Mouse (Mus musculus) inflammation-experienced regulatory T-cells, adult 6 months (primary cell): ENCODE results near the gene Gm9821. TPM values are rescaled to one million over a fixed set of nuclear protein-coding genes. Genes with fewer than 3 reads are reported as not detected.

ENCODE experiments used
- ATAC-seq: one replicate; pipeline ENCODE4 v1.8.0; 2017
- polyA plus RNA-seq, 3 experiments: library from polyadenylated mRNA; unstranded; fragments of 100-300 nt; shearing (Covaris generic); gene quantifications; one replicate each; pipeline ENCODE4 v1.2.1; 2017

Gm9821 gene
- polyA plus RNA-seq, 3 experiments from 2014 or later = 0.78 to 1.8 (median 0.83) TPM

DNA sequence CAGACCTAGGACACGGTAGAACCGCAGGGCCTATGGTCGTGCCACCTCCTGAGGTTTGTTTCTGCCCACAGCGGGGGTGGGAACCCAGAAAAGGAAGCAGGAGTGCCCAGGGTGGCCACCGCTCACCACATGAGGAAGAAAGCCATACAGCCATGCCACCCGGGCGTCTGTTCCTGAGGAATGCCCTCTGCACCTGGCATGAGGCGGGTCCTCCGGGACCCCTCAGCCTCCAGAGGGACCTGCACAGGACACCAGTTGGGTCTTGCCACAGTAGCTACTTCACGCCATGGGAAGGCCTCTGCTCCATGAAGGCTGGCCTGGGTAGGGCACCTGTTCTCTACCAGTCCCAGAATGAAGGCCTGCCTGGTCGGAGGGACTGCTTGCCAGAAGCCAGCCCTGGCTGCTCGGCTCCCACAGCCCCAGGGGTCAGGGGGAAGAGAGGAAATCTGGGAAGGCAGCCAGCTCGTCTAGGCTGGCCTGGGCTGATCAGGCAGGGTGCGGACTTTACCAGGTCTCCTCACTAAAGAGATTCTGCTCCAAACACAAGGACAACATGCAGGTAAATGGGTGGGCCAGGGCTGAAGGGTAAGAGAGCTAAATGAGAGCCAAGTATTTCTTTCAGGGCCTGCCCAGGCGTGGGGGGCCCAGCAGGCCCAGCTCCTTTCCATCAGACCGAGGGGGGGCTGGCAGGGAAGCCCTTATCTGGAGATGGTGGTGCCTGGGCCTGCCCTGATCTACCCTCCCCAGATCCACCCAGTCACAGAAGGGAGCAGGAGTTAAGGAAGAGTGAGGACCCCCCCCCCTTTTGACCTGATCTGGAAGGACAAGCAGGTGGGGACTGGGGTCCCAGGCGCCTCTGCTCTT is 4.1 kb downstream of the Gm9821 start:
- peak; percentile 2 for ATAC-seq

DNA sequence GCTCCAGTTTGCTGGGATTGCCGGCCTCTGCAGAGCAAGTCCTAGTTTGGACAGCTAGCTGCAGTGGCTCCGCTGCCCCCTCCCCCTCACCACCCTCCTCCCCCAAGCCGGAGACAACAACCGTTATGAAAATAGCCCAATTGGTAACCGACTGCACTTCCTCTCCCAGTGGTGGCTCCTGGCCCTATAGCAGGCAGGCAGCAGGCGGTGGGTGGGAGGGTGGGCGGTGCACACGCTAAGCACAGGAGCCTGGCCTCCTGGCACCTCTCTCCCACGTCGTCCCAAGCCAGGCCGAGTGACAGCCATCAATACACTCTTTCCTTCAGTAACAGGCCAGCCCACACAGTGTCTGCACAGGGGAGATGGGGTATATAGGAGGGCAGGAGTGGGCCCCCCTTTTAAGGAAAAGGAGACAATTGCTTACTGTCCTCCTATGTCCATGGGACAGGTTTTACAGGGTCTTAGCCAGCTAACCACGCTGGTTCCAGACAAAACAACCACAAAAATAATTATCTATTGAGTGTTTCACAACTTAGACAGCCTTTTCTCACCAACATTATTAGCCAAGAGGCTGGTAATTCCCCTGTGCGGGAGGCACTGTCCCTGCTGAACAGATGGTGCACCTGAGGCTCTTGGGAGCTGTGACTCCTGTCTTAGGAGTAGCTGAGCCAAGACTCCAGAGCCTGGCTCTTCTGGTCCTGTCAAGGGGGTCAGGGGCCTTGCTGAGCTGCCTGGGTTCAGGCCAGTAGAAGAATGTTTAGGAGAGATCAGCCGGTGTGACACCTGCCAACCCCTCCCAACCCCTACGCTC is 5.0 kb downstream of the Gm9821 start:
- peak; percentile 86 for ATAC-seq

DNA sequence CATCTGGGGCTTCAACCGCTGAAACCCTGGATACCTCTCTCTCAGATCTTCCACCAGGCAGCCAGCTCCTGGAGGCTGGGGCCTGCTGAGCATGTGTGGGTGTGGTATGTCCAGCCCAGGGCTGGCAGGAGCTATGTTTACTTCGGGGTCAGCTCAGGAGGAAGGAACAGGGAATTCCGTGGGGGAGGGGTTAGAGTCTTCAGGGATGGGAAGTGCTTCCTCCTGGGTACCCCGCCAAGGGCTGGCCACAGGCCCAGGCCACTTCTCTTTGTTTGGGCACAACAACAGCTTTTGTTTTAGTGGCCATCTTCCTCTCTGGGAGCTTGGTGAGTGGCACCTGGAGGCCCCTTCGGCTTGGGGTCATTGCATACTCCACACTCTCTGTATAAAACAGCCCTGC is 8.3 kb downstream of the Gm9821 start:
- no peak for ATAC-seq

DNA sequence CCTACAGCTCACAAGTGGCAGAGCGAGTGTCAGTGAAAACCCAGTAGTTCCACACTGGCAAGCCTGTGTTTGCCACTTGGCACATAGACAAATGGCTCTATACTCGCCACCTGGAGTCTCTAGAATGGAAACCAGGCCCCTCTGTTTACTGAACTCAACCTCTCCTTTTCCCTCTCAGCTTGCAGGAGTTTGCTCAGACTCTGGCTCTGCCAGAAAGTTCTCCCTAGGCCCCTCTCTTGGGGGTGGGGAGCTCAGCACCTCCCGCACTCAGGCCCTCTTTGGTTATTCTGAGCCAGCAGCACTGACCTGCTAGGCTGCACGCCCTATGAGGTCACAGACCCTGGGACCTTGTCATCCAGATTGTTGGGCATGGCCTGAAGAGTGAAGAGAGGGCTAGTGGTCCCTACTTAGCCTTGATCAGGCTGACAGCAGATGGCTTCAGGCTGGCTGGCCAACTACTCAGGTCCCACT is 9.7 kb downstream of the Gm9821 start:
- ATAC-seq = no peak

- no peak for ATAC-seq
Measured at GRCm38 (mm10) chr2:91955875-91956274, 10.4 kb downstream of the Gm9821 start.

DNA sequence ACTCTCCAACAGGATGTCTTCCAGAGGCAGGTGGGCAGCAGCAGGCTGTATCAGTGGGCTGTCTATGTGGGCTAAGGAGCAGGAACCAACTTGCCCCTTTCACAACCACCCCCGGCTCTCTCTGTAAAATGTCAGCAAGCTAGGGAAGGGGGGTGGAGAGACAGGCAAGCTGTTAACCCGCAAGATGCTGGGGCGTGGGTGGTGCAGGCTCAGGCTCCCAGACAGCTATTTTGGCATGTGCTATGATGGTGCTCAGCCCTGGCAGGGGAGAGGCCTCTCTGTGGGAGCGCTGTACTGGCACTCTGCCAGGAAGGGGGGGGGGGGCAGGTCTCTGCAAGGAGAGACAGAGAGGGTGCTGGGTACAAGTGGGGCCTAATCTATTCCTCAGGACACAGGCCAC is 11.6 kb downstream of the Gm9821 start:
- ATAC-seq = peak; percentile 76

DNA sequence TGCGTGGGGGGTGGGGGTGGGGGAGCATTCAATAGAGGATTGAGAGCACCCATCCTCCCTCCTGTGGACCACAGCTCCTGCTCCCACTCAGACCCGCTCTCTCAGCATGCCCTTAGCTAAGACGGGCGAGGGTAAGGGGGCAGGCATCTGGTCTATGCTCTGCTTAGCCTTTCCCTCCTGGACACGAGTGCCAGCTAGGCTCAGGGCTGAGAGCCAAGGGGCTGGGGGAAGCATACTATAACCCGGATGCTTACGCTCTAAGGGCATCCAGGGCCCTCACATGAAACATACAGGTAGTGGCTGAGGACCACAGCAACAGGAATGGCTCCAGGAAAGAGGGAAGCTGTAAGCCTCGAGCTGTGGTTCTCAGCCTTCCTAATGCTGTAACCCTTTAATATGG is 12.5 kb downstream of the Gm9821 start:
- no peak for ATAC-seq

GRCm38 (mm10) chr2:91958701-91959457 is 13.4 kb downstream of the Gm9821 start:
- no peak for ATAC-seq

GRCm38 (mm10) chr2:91959544-91960410 is 14.3 kb downstream of the Gm9821 start:
- no peak for ATAC-seq

- no peak for ATAC-seq
Measured at GRCm38 (mm10) chr2:91960459-91960858, 15.0 kb downstream of the Gm9821 start.

DNA sequence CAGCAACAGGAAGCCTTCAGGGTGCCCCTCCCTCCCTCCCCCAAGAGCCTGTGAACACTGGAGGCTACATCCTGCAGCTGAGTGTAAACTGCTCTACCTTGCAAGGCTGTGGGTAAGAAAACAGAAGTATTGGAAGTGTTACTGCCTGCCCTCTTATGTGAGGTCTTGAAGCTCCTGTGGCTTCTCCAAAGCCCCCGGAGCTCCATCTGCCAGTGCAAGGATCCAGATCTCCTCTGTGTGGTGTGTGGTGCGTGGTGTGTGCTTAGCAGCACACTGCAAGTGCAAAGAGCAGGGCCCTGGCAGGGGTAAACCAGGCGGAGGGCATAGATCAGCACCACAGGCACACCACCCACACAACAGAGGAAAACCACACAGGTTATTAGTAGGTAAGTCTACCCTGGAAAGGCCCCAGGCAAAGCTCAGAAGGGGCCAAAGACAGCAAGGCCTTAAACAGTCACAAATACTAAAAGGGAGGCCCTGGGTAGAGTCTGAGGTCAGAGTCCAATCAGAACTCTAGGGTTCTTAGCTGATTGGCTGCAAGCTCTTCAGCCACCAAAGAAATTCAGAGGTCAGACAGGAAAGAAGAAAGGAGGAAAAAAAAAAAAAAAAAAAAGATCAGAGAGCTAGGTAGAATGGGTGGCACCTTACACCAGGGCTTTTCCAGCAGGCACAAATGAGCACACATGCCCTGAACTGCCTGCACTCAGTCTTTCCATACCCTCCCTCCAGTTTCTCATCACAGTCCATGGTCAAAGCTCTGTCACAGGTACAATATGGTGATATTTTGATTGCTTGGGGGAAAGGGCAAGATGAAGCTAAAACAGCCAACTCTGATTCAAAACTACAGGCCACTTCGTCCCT is 16.6 kb downstream of the Gm9821 start:
- ATAC-seq = peak; percentile 51

DNA sequence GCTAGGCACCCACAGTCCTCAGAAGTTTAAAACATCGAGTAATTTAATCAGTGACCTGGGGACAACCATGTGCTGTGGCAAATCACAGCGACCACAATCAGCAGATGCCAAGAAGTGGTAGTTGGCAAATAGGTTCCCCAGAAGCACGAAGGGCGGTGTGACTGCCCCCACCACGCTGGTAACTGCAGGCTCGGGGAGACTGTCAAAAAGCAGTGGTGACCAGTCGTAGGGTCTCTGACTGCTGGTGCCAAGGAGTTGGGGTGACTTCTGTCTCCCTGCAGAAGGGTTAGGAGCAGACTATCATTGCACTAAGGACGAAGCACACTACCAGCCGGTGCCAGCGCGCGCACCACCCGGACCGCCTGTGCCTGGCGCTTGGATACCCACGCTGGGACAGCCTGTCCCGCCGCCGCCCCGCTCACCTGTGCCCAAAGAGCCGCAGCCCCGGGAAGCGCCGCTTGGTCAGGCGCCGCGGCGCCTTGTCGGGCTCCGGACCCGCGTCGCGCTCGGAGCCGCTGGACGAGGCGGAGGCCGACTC is 17.4 kb downstream of the Gm9821 start:
- no peak for ATAC-seq

GRCm38 (mm10) chr2:91963443-91963932 is 18.0 kb downstream of the Gm9821 start:
- ATAC-seq = peak; percentile 76

DNA sequence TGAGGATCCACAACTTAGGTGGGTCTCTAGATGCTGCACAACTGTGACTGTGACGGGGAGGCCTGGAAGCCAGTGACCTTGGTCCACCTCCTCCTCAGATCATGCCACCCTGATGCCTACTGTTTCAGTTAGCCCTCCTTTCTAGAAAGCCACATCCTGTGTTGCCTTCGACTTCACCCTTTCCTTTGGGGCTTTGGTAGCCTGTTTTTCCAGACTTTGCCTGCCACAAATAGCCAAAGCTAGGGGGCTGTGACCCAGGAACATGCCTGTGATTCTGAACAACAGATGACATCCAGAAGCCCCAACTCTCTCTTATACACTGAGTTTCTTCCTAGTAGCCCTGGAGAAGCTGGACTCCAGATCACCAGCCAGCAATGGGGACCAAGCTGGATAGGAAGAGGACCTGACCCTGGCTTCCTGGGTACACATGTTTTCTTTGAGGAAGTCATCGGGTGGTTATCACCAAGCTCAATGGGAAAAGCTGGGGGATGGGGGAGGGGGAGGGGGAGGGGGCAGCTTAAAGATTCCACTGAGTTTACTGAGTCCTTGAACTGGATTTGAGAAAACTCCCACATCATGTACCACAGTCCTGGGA is 19.2 kb downstream of the Gm9821 start:
- ATAC-seq = no peak

- ATAC-seq = no peak
Measured at GRCm38 (mm10) chr2:91965417-91965816, 19.9 kb downstream of the Gm9821 start.

DNA sequence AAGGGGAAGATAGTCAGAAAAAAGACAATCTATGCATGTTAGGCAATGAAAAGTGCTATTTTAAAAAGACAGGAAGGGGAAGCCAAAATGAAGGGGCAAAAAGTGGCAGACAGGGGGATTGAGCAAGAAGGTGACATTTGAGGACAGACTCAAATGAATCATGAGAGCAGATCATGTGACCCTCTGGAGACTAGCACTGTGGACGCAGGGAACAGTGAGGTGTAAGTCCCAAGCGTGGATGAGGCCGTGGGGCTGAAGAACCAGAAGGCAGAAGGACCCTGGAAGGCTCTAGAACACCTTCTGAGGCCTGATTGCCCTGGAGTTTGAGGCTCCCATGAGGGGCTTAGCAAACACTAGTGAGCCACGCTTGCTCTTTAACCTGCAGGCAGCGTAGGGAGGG is 20.9 kb downstream of the Gm9821 start:
- no peak for ATAC-seq

DNA sequence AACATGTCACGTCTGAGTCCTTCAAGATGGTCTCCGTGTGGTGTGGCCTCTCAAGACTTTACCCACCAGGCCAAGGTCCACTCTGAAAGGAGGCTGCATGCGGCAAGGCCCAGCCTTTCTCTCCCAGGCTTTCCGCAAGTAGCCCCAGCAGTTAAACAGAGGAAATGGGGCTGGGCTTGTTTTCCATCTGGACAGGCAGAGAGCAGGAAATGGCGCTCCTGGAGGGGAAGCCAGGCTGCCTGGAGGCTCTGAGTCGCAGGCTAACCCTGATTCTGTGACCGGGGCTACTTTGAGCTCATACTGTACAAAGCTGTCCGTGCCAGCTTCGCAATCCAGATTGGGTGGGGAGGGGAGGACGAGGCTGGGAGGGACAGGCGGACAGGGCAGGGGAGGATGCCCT is 22.5 kb downstream of the Gm9821 start:
- no peak for ATAC-seq

DNA sequence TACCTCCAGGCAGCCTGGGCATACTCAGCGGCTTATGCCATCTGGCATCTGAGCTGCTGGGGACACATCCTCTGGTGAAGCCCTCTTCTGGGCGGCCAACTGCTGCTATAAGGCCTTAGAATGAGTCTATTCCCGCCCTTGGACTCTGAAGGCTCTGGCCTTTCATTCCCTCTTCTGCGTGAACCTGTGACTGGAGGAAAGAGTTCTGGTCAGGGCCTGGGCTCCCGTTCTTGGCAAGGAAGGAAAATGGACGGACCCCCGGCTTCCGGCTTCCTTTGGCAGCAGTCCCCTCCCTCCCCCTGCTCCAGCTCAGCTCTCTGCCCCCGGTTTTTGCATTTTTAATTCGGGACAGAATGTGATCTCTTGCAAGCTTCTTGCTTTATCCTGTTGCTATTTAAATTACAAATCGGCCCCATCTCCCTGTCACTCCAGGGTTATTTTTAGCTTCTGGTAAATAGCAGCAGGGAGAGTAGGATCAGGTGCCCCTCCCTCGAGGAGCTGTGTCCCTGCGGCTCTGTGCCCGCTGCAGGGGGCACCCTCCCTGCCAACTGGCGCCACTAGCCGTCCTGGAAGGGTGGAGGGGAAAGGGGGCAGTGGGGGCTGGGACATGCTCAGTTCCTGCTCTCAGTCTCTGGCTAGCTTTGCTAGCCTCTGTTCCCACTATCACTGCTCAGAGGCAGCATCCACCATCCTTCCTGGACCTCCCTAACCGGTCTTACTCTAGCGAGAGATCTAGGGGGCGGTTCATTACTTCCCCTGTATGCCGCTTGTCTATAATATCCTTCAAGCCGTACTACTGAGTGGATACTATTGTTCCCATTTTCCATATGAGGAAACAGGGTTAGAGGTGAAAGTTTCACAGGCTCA is 26.0 kb downstream of the Gm9821 start:
- ATAC-seq = no peak

DNA sequence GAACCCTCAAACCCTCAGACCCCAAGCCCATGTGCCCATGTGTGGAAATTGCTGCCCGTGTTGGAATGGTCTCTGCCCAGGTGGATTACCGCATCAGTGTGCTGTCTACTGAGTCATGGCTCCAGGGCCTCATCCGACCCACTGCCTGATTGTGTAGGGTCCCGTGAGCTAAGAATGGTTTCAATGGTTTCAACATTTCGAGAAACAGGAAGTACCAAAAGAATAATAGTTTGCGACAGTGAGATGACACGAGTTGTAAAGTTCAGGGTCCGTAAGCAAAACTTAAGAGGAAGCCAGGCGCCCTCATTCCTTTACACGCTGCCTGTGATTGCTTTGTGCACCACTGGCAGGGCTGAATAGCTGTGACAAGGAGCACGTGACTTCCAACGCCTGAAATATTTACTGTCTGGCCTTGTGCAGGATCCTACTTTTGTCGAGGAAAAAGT is 26.6 kb downstream of the Gm9821 start:
- ATAC-seq = peak; percentile 29
